Mouse (Mus musculus): ENCODE data around the gene Mylk4. TPM values are rescaled to one million over a fixed set of nuclear protein-coding genes. Genes with fewer than 3 reads are reported as not detected.

Mylk4 gene
- polyA plus RNA-seq (2015; fragmentation: Nextera tagmentation; extraction: Ambion mirVana), result 0.28 and 0.45 TPM in 2 replicates

- no peaks in the 10 kb centered on the region for H3K27me3 ChIP-seq (replicated peaks)
- no peaks in the 10 kb centered on the region for H3K9me3 ChIP-seq
- no peaks in the 10 kb centered on the region for H3K4me1 ChIP-seq
- H3K36me3 ChIP-seq, result no peaks in the 10 kb centered on the region
- H3K9ac ChIP-seq, result no peak within 1 kb of the TSS
- no peak within 1 kb of the TSS for H3K27ac ChIP-seq (replicated peaks)
- no peak within 1 kb of the TSS for H3K4me2 ChIP-seq
- H3K4me3 ChIP-seq, result no peak within 1 kb of the TSS
- ATAC-seq (ENCODE audit: extremely low read depth, insufficient number of reproducible peaks, low FRiP score, low TSS enrichment), result no peak
- 68% methylated on average over 8 of the region's 8 CpGs for WGBS
Measured at GRCm38 (mm10) chr13:32783816-32784215, at the start of gene Mylk4. Mylk4 (minus strand) TSS chr13:32783954.

- no peaks in the 10 kb centered on the region for H3K27me3 ChIP-seq (replicated peaks)
- H3K9me3 ChIP-seq, result no peaks in the 10 kb centered on the region
- no peak overlapping the region for H3K27ac ChIP-seq (replicated peaks)
- H3K4me3 ChIP-seq, result no peak overlapping the region
- H3K9ac ChIP-seq, result no peak overlapping the region
- H3K4me1 ChIP-seq, result peaks cover 11% of the 10 kb centered on the region
- H3K36me3 ChIP-seq, result no peaks in the 10 kb centered on the region
- no peak overlapping the region for H3K4me2 ChIP-seq
- WGBS, result 65% methylated on average over 6 of the region's 6 CpGs
- no peak for ATAC-seq (ENCODE audit: extremely low read depth, insufficient number of reproducible peaks, low FRiP score, low TSS enrichment)
Measured at GRCm38 (mm10) chr13:32833237-32833636, 49.5 kb upstream of the Mylk4 start.

- Histone ChIP-seq H3K27me3 (replicated peaks) (no peaks in the 10 kb centered on the region), H3K36me3 (no peaks in the 10 kb centered on the region), H3K9ac (no peak overlapping the region), H3K4me1 (peaks cover 11% of the 10 kb centered on the region), H3K27ac (replicated peaks) (no peak overlapping the region), H3K4me3 (no peak overlapping the region), H3K9me3 (no peaks in the 10 kb centered on the region), H3K4me2 (no peak overlapping the region)
- 61% methylated on average over 3 of the region's 3 CpGs for WGBS
- ATAC-seq (ENCODE audit: extremely low read depth, insufficient number of reproducible peaks, low FRiP score, low TSS enrichment), result no peak
Measured at GRCm38 (mm10) chr13:32832776-32833175, 49.0 kb upstream of the Mylk4 start.

GRCm38 (mm10) chr13:32831505-32832273 is 47.9 kb upstream of the Mylk4 start:
- no peak for ATAC-seq (ENCODE audit: extremely low read depth, insufficient number of reproducible peaks, low FRiP score, low TSS enrichment)
- H3K27me3 ChIP-seq (replicated peaks), result no peaks in the 10 kb centered on the region

GRCm38 (mm10) chr13:32828886-32829285 is 45.1 kb upstream of the Mylk4 start:
- H3K9ac ChIP-seq, result no peak overlapping the region
- no peaks in the 10 kb centered on the region for H3K27me3 ChIP-seq (replicated peaks)
- H3K4me1 ChIP-seq, result peaks cover 11% of the 10 kb centered on the region
- no peak overlapping the region for H3K4me2 ChIP-seq
- no peaks in the 10 kb centered on the region for H3K9me3 ChIP-seq
- peaks cover 1% of the 10 kb centered on the region; the same call in 1 of the 2 replicates for H3K36me3 ChIP-seq
- 54% methylated on average over 4 of the region's 4 CpGs for WGBS
- no peak overlapping the region for H3K4me3 ChIP-seq
- no peak overlapping the region for H3K27ac ChIP-seq (replicated peaks)
- ATAC-seq (ENCODE audit: extremely low read depth, insufficient number of reproducible peaks, low FRiP score, low TSS enrichment), result no peak

More at GRCm38 (mm10) chr13:32831505-32832273, 47.9 kb upstream of the Mylk4 start:
- Histone ChIP-seq H3K27ac (replicated peaks) (no peak overlapping the region), H3K9me3 (no peaks in the 10 kb centered on the region), H3K4me3 (no peak overlapping the region), H3K36me3 (no peaks in the 10 kb centered on the region), H3K4me1 (peaks cover 11% of the 10 kb centered on the region), H3K9ac (no peak overlapping the region), H3K4me2 (no peak overlapping the region)
- WGBS, result 73% methylated on average over 3 of the region's 3 CpGs

GRCm38 (mm10) chr13:32827951-32828350 is 44.2 kb upstream of the Mylk4 start:
- H3K9ac ChIP-seq, result no peak overlapping the region
- H3K27me3 ChIP-seq (replicated peaks), result no peaks in the 10 kb centered on the region
- no peak overlapping the region for H3K27ac ChIP-seq (replicated peaks)
- no peak overlapping the region for H3K4me2 ChIP-seq
- no peak overlapping the region for H3K4me3 ChIP-seq
- WGBS, result 55% methylated on average over 4 of the region's 4 CpGs
- H3K36me3 ChIP-seq, result peaks cover 11% of the 10 kb centered on the region
- peaks cover 11% of the 10 kb centered on the region for H3K4me1 ChIP-seq
- no peaks in the 10 kb centered on the region for H3K9me3 ChIP-seq
- no peak for ATAC-seq (ENCODE audit: extremely low read depth, insufficient number of reproducible peaks, low FRiP score, low TSS enrichment)

GRCm38 (mm10) chr13:32827111-32827822 is 43.5 kb upstream of the Mylk4 start:
- no peak overlapping the region for H3K4me2 ChIP-seq
- no peaks in the 10 kb centered on the region for H3K9me3 ChIP-seq
- H3K36me3 ChIP-seq, result peaks cover 17% of the 10 kb centered on the region
- WGBS, result 73% methylated on average over 3 of the region's 3 CpGs
- H3K9ac ChIP-seq, result no peak overlapping the region
- no peak overlapping the region for H3K27ac ChIP-seq (replicated peaks)
- no peaks in the 10 kb centered on the region for H3K27me3 ChIP-seq (replicated peaks)
- no peak for ATAC-seq (ENCODE audit: extremely low read depth, insufficient number of reproducible peaks, low FRiP score, low TSS enrichment)
- peaks cover 11% of the 10 kb centered on the region for H3K4me1 ChIP-seq
- no peak overlapping the region for H3K4me3 ChIP-seq

GRCm38 (mm10) chr13:32825546-32825945 is 41.8 kb upstream of the Mylk4 start:
- Histone ChIP-seq H3K4me3 (no peak overlapping the region), H3K4me2 (no peak overlapping the region), H3K27ac (replicated peaks) (no peak overlapping the region), H3K36me3 (peaks cover 33% of the 10 kb centered on the region), H3K9me3 (no peaks in the 10 kb centered on the region), H3K27me3 (replicated peaks) (no peaks in the 10 kb centered on the region), H3K4me1 (peaks cover 3% of the 10 kb centered on the region), H3K9ac (no peak overlapping the region)
- 84% methylated on average over 8 of the region's 8 CpGs for WGBS
- ATAC-seq (ENCODE audit: extremely low read depth, insufficient number of reproducible peaks, low FRiP score, low TSS enrichment), result no peak

- no peak for ATAC-seq (ENCODE audit: extremely low read depth, insufficient number of reproducible peaks, low FRiP score, low TSS enrichment)
- WGBS, result 80% methylated on average over 6 of the region's 6 CpGs
- Histone ChIP-seq H3K4me2 (no peak overlapping the region), H3K27me3 (replicated peaks) (no peaks in the 10 kb centered on the region), H3K4me1 (no peaks in the 10 kb centered on the region), H3K27ac (replicated peaks) (no peak overlapping the region), H3K9ac (no peak overlapping the region), H3K9me3 (no peaks in the 10 kb centered on the region), H3K4me3 (no peak overlapping the region), H3K36me3 (peaks cover 42% of the 10 kb centered on the region)
Measured at GRCm38 (mm10) chr13:32824377-32825330, 40.9 kb upstream of the Mylk4 start.

- no peak overlapping the region for H3K4me3 ChIP-seq
- H3K9ac ChIP-seq, result no peak overlapping the region
- H3K36me3 ChIP-seq, result peaks cover 57% of the 10 kb centered on the region
- H3K27me3 ChIP-seq (replicated peaks), result no peaks in the 10 kb centered on the region
- no peak for ATAC-seq (ENCODE audit: extremely low read depth, insufficient number of reproducible peaks, low FRiP score, low TSS enrichment)
- no peak overlapping the region for H3K4me2 ChIP-seq
- 73% methylated on average over 6 of the region's 6 CpGs for WGBS
- no peak overlapping the region for H3K27ac ChIP-seq (replicated peaks)
- no peaks in the 10 kb centered on the region for H3K9me3 ChIP-seq
- no peaks in the 10 kb centered on the region for H3K4me1 ChIP-seq
Measured at GRCm38 (mm10) chr13:32823126-32823525, 39.4 kb upstream of the Mylk4 start.

- Histone ChIP-seq H3K4me3 (no peak overlapping the region), H3K9me3 (no peaks in the 10 kb centered on the region), H3K9ac (no peak overlapping the region), H3K27me3 (replicated peaks) (no peaks in the 10 kb centered on the region), H3K4me1 (no peaks in the 10 kb centered on the region), H3K36me3 (peaks cover 72% of the 10 kb centered on the region), H3K27ac (replicated peaks) (no peak overlapping the region), H3K4me2 (no peak overlapping the region)
- no peak for ATAC-seq (ENCODE audit: extremely low read depth, insufficient number of reproducible peaks, low FRiP score, low TSS enrichment)
- WGBS, result 97% methylated on average over 4 of the region's 4 CpGs
Measured at GRCm38 (mm10) chr13:32821671-32822070, 37.9 kb upstream of the Mylk4 start.

Data from heart, embryonic 13.5 days (tissue).